28 mouse cellular contexts compared by ENCODE assay signal in genomic region chr9:67059714-67060113, GRCm38 (mm10). TPM values are rescaled to one million over a fixed set of nuclear protein-coding genes. Genes with fewer than 3 reads are reported as not detected.
DNase-seq lines count a peak whose midpoint lies in the region; ATAC-seq and TF ChIP-seq lines count a peak whose summit lies in the region.
"Had no signal": no experiment of that assay in that cellular context is flagged by ENCODE, and none has a peak within 500 bp of the region (broad histone marks: within the 10 kb centered on the region; RNA-seq: fewer than 3 reads in every experiment).

No protein-coding gene starts in this region.

- 0 out of 2 replicates have a peak, but pooled peaks have one; percentile 45 for ATAC-seq in heart, postnatal 0 days (ENCODE audit: insufficient read depth, low read depth)
- no peak for ATAC-seq in inflammation-experienced regulatory T-cells, adult 6 months
- ATAC-seq: forebrain, embryonic 15.5 days; midbrain, embryonic 13.5 days had no signal

- H3K9me3 ChIP-seq in heart, postnatal 0 days (replicated peaks; ENCODE audit: control insufficient read depth, low read length): no peaks in the 10 kb centered on the region
- H3K9me3 ChIP-seq: embryonic facial prominence, embryonic 13.5 days; forebrain, embryonic 10.5 days; forebrain, embryonic 15.5 days; G1E; hindbrain, embryonic 10.5 days; hindbrain, embryonic 15.5 days; kidney, embryonic 15.5 days; limb, embryonic 13.5 days; midbrain, embryonic 13.5 days had no signal

- intact Hi-C loops in heart, postnatal 36 days (cut with DNase I): no loop called here
- intact Hi-C loops in gastrocnemius, adult 2 months (cut with DNase I): loop anchor here (2.0 kb wide), 1 partner anchor 15 kb away; no protein-coding TSS in a partner anchor

- H3K4me2 ChIP-seq in heart, postnatal 0 days (ENCODE audit: low read depth, low read length): no peak overlapping the region
- H3K4me2 ChIP-seq: embryonic facial prominence, embryonic 13.5 days; forebrain, embryonic 15.5 days; hindbrain, embryonic 15.5 days; kidney, embryonic 15.5 days; limb, embryonic 13.5 days; liver, embryonic 11.5 days; midbrain, embryonic 13.5 days had no signal

- WGBS in heart, postnatal 0 days: 29% methylated on average over 12 of the region's 12 CpGs

- H3K36me3 ChIP-seq in heart, postnatal 0 days (replicated peaks; ENCODE audit: control insufficient read depth, insufficient read depth, low read length): no peaks in the 10 kb centered on the region
- H3K36me3 ChIP-seq: embryonic facial prominence, embryonic 13.5 days; forebrain, embryonic 10.5 days; forebrain, embryonic 15.5 days; G1E; hindbrain, embryonic 10.5 days; hindbrain, embryonic 15.5 days; kidney, embryonic 15.5 days; limb, embryonic 13.5 days; midbrain, embryonic 13.5 days had no signal

- DNase-seq in heart, adult 8-10 months (ENCODE audit: low spot score): peak; percentile 9
- no peak for DNase-seq in heart, postnatal 36 days
- peak; percentile 91 for DNase-seq in gastrocnemius, adult 2 months
- peak; percentile 83 for DNase-seq in gastrocnemius, postnatal 25 days
- DNase-seq in heart, postnatal 0 days (ENCODE audit: low spot score): no peak
- no peak for DNase-seq in spleen, postnatal 10 days (ENCODE audit: low spot score in 2 of 2)
- DNase-seq in adrenal gland, postnatal 4 days (ENCODE audit: low spot score in 2 of 2): no peak
- DNase-seq: adrenal gland, postnatal 14 days; cerebellum, adult 18-20 months; cerebellum, postnatal 10 days; kidney, adult 18-20 months; kidney, postnatal 36 days; lung, postnatal 4 days; retina, postnatal 1 day; right cerebral cortex, postnatal 14 days; thymus, postnatal 14 days had no signal

- no peak for TF ChIP-seq EP300 in heart, postnatal 0 days (IDR thresholded peaks at IDR 0.05; ENCODE audit: low read depth)

- no peak overlapping the region for H3K9ac ChIP-seq in heart, postnatal 0 days (replicated peaks; ENCODE audit: low read depth, low read length)
- H3K9ac ChIP-seq: embryonic facial prominence, embryonic 13.5 days; forebrain, embryonic 15.5 days; hindbrain, embryonic 15.5 days; kidney, embryonic 15.5 days; limb, embryonic 13.5 days; midbrain, embryonic 13.5 days had no signal

- no peaks in the 10 kb centered on the region for H3K27me3 ChIP-seq in heart, postnatal 0 days (ENCODE audit: control insufficient read depth, insufficient read depth, low read length)
- H3K27me3 ChIP-seq: embryonic facial prominence, embryonic 13.5 days; forebrain, embryonic 15.5 days; hindbrain, embryonic 15.5 days; kidney, embryonic 15.5 days; limb, embryonic 13.5 days; midbrain, embryonic 13.5 days had no signal

- H3K4me3 ChIP-seq in gastrocnemius, adult 2 months: no peak overlapping the region
- no peak overlapping the region for H3K4me3 ChIP-seq in heart, postnatal 0 days (ENCODE audit: low read depth, low read length)
- H3K4me3 ChIP-seq: embryonic facial prominence, embryonic 13.5 days; forebrain, embryonic 10.5 days; forebrain, embryonic 15.5 days; hindbrain, embryonic 10.5 days; hindbrain, embryonic 15.5 days; kidney, embryonic 15.5 days; layer of hippocampus, adult 2 months; limb, embryonic 13.5 days; midbrain, embryonic 13.5 days had no signal

- peak overlapping the region; percentile 93 for H3K27ac ChIP-seq in gastrocnemius, adult 2 months
- peak overlapping the region; percentile 50; the same call in 1 of the 2 replicates for H3K27ac ChIP-seq in heart, postnatal 0 days (ENCODE audit: low read depth)
- H3K27ac ChIP-seq: embryonic facial prominence, embryonic 13.5 days; forebrain, embryonic 10.5 days; forebrain, embryonic 15.5 days; hindbrain, embryonic 10.5 days; hindbrain, embryonic 15.5 days; kidney, embryonic 15.5 days; limb, embryonic 13.5 days; midbrain, embryonic 13.5 days had no signal

- H3K4me1 ChIP-seq in heart, postnatal 0 days (ENCODE audit: control insufficient read depth, insufficient read depth): peaks cover 17% of the 10 kb centered on the region
- H3K4me1 ChIP-seq: hindbrain, embryonic 15.5 days; kidney, embryonic 15.5 days; midbrain, embryonic 13.5 days had no signal

- TF ChIP-seq CTCF in gastrocnemius, adult 2 months (IDR thresholded peaks at IDR 0.05): no peak
- no peak for TF ChIP-seq CTCF in heart, postnatal 0 days (IDR thresholded peaks at IDR 0.05; ENCODE audit: low read depth)

RNA-seq across cellular contexts. Expression of gene Tpm1, which starts 10.5 kb away (rescaled TPM):
- total RNA-seq in heart, adult 8-10 months (2022): over 10,000 TPM in 3 of 4 experiments, 1,000 to 10,000 TPM in 1; 9,382 to 12,072 (median 10,190) TPM
- total RNA-seq in heart, postnatal 36 days (2021): over 10,000 TPM; 11,452 to 11,878 TPM
- total RNA-seq in gastrocnemius, adult 2 months (2021): over 10,000 TPM; 18,374 to 28,065 TPM
- total RNA-seq in gastrocnemius, postnatal 25 days (2021): over 10,000 TPM; 20,359 to 26,033 TPM
- 3,473 and 3,533 TPM in 2 replicates for total RNA-seq in heart, postnatal 0 days (2014; rRNA removed; ENCODE audit: low replicate concordance)
- 10,043 and 10,309 TPM in 2 replicates for polyA plus RNA-seq in heart, postnatal 0 days (2015; fragmentation: Nextera tagmentation; extraction: Ambion mirVana)
- polyA plus RNA-seq in inflammation-experienced regulatory T-cells, adult 6 months (2017; shearing (Covaris generic)): 10 to 100 TPM; 31.8 to 34.9 (median 32.4) TPM
- 100 to 1,000 TPM; 322 to 392 TPM for total RNA-seq in adrenal gland, postnatal 4 days (2021)

Comparison
In these comparisons a context has a peak if more than half of its experiments do, and no peak if none do; other contexts are left out.
1. DNase-seq: peak in heart, adult 8-10 months (single experiment), gastrocnemius, adult 2 months (single experiment) and gastrocnemius, postnatal 25 days (single experiment); none in heart, postnatal 36 days (0 of 2), heart, postnatal 0 days (single experiment), spleen, postnatal 10 days (0 of 2) and adrenal gland, postnatal 4 days (0 of 2).